Mouse (Mus musculus) heart, postnatal 4 days (tissue): ENCODE measurements around the gene Btn2a2. TPM values are rescaled to one million over a fixed set of nuclear protein-coding genes. Genes with fewer than 3 reads are reported as not detected.

Source experiments
- microRNA-seq, 2 experiments: library from miRNA; unstranded; fragments of <30 nt; microRNA quantifications; one replicate each; pipeline ENCODE4 v1.2.0; 2021 to 2022
- total RNA-seq, 2 experiments: library from RNA; stranded (reverse); gene quantifications; 2 replicates each; pipeline ENCODE4 v1.2.3; 2021

Gene Btn2a2
- total RNA-seq, 2 experiments from 2014 or later = not detected

Small RNA genes lying within 50 kb of the gene (microRNA-seq; reads per million reads assigned to microRNA genes)
- gene Gm44297 (0 reads per million in 2 experiments), gene n-TStga1 (0.20 to 2.8 reads per million in 2 experiments)

Other genes with a start within 250 kb of the Btn2a2 start
- gene Vmn1r223, start 241.7 kb downstream of the Btn2a2 start, total RNA-seq = not detected
- 10 to 100 TPM; 17.6 to 23.5 TPM for gene Zfp322a, start 119.6 kb downstream of the Btn2a2 start, total RNA-seq
- 1 to 10 TPM; 5.0 to 5.6 TPM for gene Abt1, start 65.0 kb downstream of the Btn2a2 start, total RNA-seq
- gene Btn1a1, start 23.0 kb downstream of the Btn2a2 start, total RNA-seq = under 1 TPM; 0.11 to 0.24 TPM
- gene Hist1h4h, start 42.2 kb upstream of the Btn2a2 start, total RNA-seq = 1,000 to 10,000 TPM; 1,227 to 1,327 TPM
- gene Hist1h2af, start 45.0 kb upstream of the Btn2a2 start, total RNA-seq = 100 to 1,000 TPM; 480 to 499 TPM
- 100 to 1,000 TPM; 165 to 172 TPM for gene Hist1h3g, start 46.6 kb upstream of the Btn2a2 start, total RNA-seq
- 10 to 100 TPM; 23.5 to 23.8 TPM for gene Hist1h2bh, start 54.5 kb upstream of the Btn2a2 start, total RNA-seq
- 100 to 1,000 TPM; 121 to 128 TPM for gene Hist1h3f, start 55.2 kb upstream of the Btn2a2 start, total RNA-seq
- gene Hist1h4f, start 62.8 kb upstream of the Btn2a2 start, total RNA-seq = 100 to 1,000 TPM; 802 to 855 TPM
- 10 to 100 TPM; 40.0 to 43.0 TPM for gene Hist1h1d, start 64.4 kb upstream of the Btn2a2 start, total RNA-seq
- 100 to 1,000 TPM; 299 to 323 TPM for gene Hist1h3e, start 73.5 kb upstream of the Btn2a2 start, total RNA-seq
- gene Hist1h2ae, start 82.4 kb upstream of the Btn2a2 start, total RNA-seq = 10 to 100 TPM; 77.0 to 85.3 TPM
- gene Hist1h2bg, start 82.5 kb upstream of the Btn2a2 start, total RNA-seq = 100 to 1,000 TPM; 624 to 645 TPM
- gene Hist1h2bf, start 85.3 kb upstream of the Btn2a2 start, total RNA-seq = 100 to 1,000 TPM; 278 to 296 TPM
- 10 to 100 TPM; 62.5 to 79.1 TPM for gene Hist1h2ad, start 85.5 kb upstream of the Btn2a2 start, total RNA-seq
- 10 to 100 TPM; 52.4 to 58.7 TPM for gene Hist1h3d, start 86.9 kb upstream of the Btn2a2 start, total RNA-seq
- gene Hist1h4d, start 92.7 kb upstream of the Btn2a2 start, total RNA-seq = 100 to 1,000 TPM; 322 to 324 TPM
- gene Hist1h2be, start 132.3 kb upstream of the Btn2a2 start, total RNA-seq = 10 to 100 TPM; 38.8 to 42.2 TPM
- gene Hist1h1e, start 133.7 kb upstream of the Btn2a2 start, total RNA-seq = 100 to 1,000 TPM; 269 to 306 TPM
- 10 to 100 TPM; 11.4 to 11.7 TPM for gene Hist1h2ac, start 195.1 kb upstream of the Btn2a2 start, total RNA-seq
- 10 to 100 TPM; 44.8 to 56.0 TPM for gene Hist1h2bc, start 195.3 kb upstream of the Btn2a2 start, total RNA-seq
- gene Hist1h1t, start 207.0 kb upstream of the Btn2a2 start, total RNA-seq = 1 to 10 TPM; 1.6 to 1.8 TPM
- gene Hist1h4c, start 209.6 kb upstream of the Btn2a2 start, total RNA-seq = 100 to 1,000 TPM; 167 to 175 TPM
- 10 to 100 TPM; 19.7 to 21.0 TPM for gene Hfe, start 222.0 kb upstream of the Btn2a2 start, total RNA-seq
- 100 to 1,000 TPM; 472 to 511 TPM for gene Hist1h1c, start 250.0 kb upstream of the Btn2a2 start, total RNA-seq